Mouse (Mus musculus) CH12.LX (cell line): ENCODE results near the gene Gm49333. TPM values are rescaled to one million over a fixed set of nuclear protein-coding genes. Genes with fewer than 3 reads are reported as not detected.

Experiments
- DNase-seq: peaks from one replicate; pipeline ENCODE4 v3.0.0-alpha.2; 2013; ENCODE audit errors: extremely low read depth
- H3K27ac ChIP-seq: 2 replicates; pipeline ENCODE4 v1.5.1; 2012; ENCODE audit warnings: low read depth, mild to moderate bottlenecking, control low read depth, moderate library complexity; ENCODE audit not compliant: insufficient read depth
- H3K27me3 ChIP-seq: replicated peaks from 2 replicates; pipeline ENCODE3; 2012; ENCODE audit warnings: inconsistent platforms
- H3K36me3 ChIP-seq, 2 experiments: replicated peaks in 1 of 2; 2 replicates each; pipeline versions ENCODE3 to v1.6.1; 2012; ENCODE audit warnings: inconsistent platforms in 1 of 2, low read length in 1 of 2, mild to moderate bottlenecking in 1 of 2, mixed read lengths in 1 of 2, moderate library complexity in 1 of 2; ENCODE audit not compliant: control insufficient read depth in 1 of 2, insufficient read depth in 1 of 2
- H3K4me1 ChIP-seq, 2 experiments: 2 replicates each; pipeline ENCODE4 v1.6.1; 2012; ENCODE audit warnings: inconsistent platforms in 1 of 2, moderate library complexity in 1 of 2; ENCODE audit not compliant: insufficient read depth in 2 of 2, control insufficient read depth in 1 of 2
- H3K4me2 ChIP-seq: 2 replicates; pipeline ENCODE4 v1.6.1; 2012; ENCODE audit warnings: low read depth, mild to moderate bottlenecking, control low read depth; ENCODE audit not compliant: poor library complexity, insufficient read depth, severe bottlenecking
- H3K4me3 ChIP-seq, 3 experiments: fragments of 150-350 bp in 1 of 3; sonication (generic) in 1 of 3; replicated peaks in 1 of 3; 2 replicates each; pipeline versions ENCODE3 to v1.5.1; 2011 to 2012; ENCODE audit warnings: low read depth in 2 of 3, low read length in 2 of 3, mild to moderate bottlenecking in 2 of 3, moderate library complexity in 2 of 3, control low read depth in 1 of 3, improper control_type of control experiment in 1 of 3, inconsistent platforms in 1 of 3, mixed read lengths in 1 of 3; ENCODE audit not compliant: poor library complexity in 1 of 3
- H3K79me2 ChIP-seq: replicated peaks from 2 replicates; pipeline ENCODE4 v1.6.1; 2012; ENCODE audit warnings: mild to moderate bottlenecking, moderate library complexity; ENCODE audit not compliant: control insufficient read depth, poor library complexity, insufficient read depth, severe bottlenecking; ENCODE audit errors: extremely low read depth
- H3K9ac ChIP-seq: 2 replicates; pipeline ENCODE4 v1.6.1; 2012; ENCODE audit warnings: low read depth, mild to moderate bottlenecking, control low read depth, moderate library complexity; ENCODE audit not compliant: insufficient read depth
- H3K9me3 ChIP-seq: replicated peaks from 2 replicates; pipeline ENCODE3; 2012; ENCODE audit warnings: low read length, inconsistent platforms, mixed read lengths
- ELF1 ChIP-seq: IDR thresholded peaks from 2 replicates; pipeline ENCODE4 v1.6.1; 2014; ENCODE audit warnings: low read depth, mild to moderate bottlenecking, inconsistent platforms, low read length, improper control_type of control experiment
- EP300 ChIP-seq: IDR thresholded peaks from 2 replicates; pipeline ENCODE4 v1.6.1; 2011; ENCODE audit warnings: low read length, improper control_type of control experiment
- ETS1 ChIP-seq: conservative IDR thresholded peaks from 2 replicates; pipeline ENCODE4 v1.6.1; 2012; ENCODE audit warnings: low read depth, mild to moderate bottlenecking, inconsistent platforms, low read length, improper control_type of control experiment, moderate library complexity
- GABPA ChIP-seq: IDR thresholded peaks from 2 replicates; pipeline ENCODE4 v1.6.1; 2012; ENCODE audit warnings: low read depth, low read length, improper control_type of control experiment, inconsistent platforms; ENCODE audit not compliant: insufficient replicate concordance
- HCFC1 ChIP-seq: IDR thresholded peaks from 2 replicates; pipeline ENCODE4 v1.6.1; 2012; ENCODE audit warnings: low read depth, mild to moderate bottlenecking, inconsistent platforms, low read length, improper control_type of control experiment
- IRF4 ChIP-seq: IDR thresholded peaks from 2 replicates; pipeline ENCODE4 v1.6.1; 2014; ENCODE audit warnings: low read depth, mild to moderate bottlenecking, inconsistent platforms, low read length, improper control_type of control experiment
- JUN ChIP-seq: IDR thresholded peaks from 2 replicates; pipeline ENCODE4 v1.6.1; 2011; ENCODE audit warnings: low read depth, mild to moderate bottlenecking, low read length, improper control_type of control experiment, moderate library complexity; ENCODE audit not compliant: insufficient read depth
- JUND ChIP-seq: conservative IDR thresholded peaks from 2 replicates; pipeline ENCODE4 v1.6.1; 2011; ENCODE audit warnings: low read depth, low read length, improper control_type of control experiment
- KAT2A ChIP-seq: IDR thresholded peaks from 2 replicates; pipeline ENCODE4 v1.6.1; 2012; ENCODE audit warnings: low read length, improper control_type of control experiment, inconsistent platforms; ENCODE audit not compliant: insufficient replicate concordance
- MAFK ChIP-seq: IDR thresholded peaks from 2 replicates; pipeline ENCODE4 v1.6.1; 2011; ENCODE audit warnings: low read length, improper control_type of control experiment; ENCODE audit not compliant: insufficient replicate concordance
- MEF2A ChIP-seq: IDR thresholded peaks from 2 replicates; pipeline ENCODE4 v1.6.1; 2014; ENCODE audit warnings: low read depth, mild to moderate bottlenecking, inconsistent platforms, low read length, improper control_type of control experiment, borderline replicate concordance
- MXI1 ChIP-seq: IDR thresholded peaks from 2 replicates; pipeline ENCODE4 v1.6.1; 2011; ENCODE audit warnings: mild to moderate bottlenecking, low read depth, low read length, improper control_type of control experiment
- MYC ChIP-seq: IDR thresholded peaks from 2 replicates; pipeline ENCODE4 v1.6.1; 2011; ENCODE audit warnings: low read depth, mild to moderate bottlenecking, improper control_type of control experiment, low read length
- NRF1 ChIP-seq: IDR thresholded peaks from 2 replicates; pipeline ENCODE4 v1.6.1; 2014; ENCODE audit warnings: low read depth, mild to moderate bottlenecking, inconsistent platforms, low read length, improper control_type of control experiment, moderate library complexity
- PAX5 ChIP-seq: IDR thresholded peaks from 2 replicates; pipeline ENCODE4 v1.6.1; 2012; ENCODE audit warnings: low read length, inconsistent platforms, mixed read lengths
- POLR2A ChIP-seq: IDR thresholded peaks from 2 replicates; pipeline ENCODE4 v1.6.1; 2011; ENCODE audit warnings: low read depth, mild to moderate bottlenecking, improper control_type of control experiment, low read length
- SIN3A ChIP-seq: IDR thresholded peaks from 2 replicates; pipeline ENCODE4 v1.6.1; 2012; ENCODE audit warnings: low read length, improper control_type of control experiment, inconsistent platforms
- SMC3 ChIP-seq: IDR thresholded peaks from 2 replicates; pipeline ENCODE4 v1.6.1; 2011; ENCODE audit warnings: low read depth, low read length, improper control_type of control experiment
- TBP ChIP-seq: conservative IDR thresholded peaks from 2 replicates; pipeline ENCODE4 v1.6.1; 2011; ENCODE audit warnings: low read depth, low read length, improper control_type of control experiment
- UBTF ChIP-seq: IDR thresholded peaks from 2 replicates; pipeline ENCODE4 v1.6.1; 2012; ENCODE audit warnings: low read depth, mild to moderate bottlenecking, inconsistent platforms, low read length, improper control_type of control experiment, moderate library complexity
- USF2 ChIP-seq: conservative IDR thresholded peaks from 2 replicates; pipeline ENCODE4 v1.6.1; 2011; ENCODE audit warnings: low read depth, low read length, improper control_type of control experiment
- ZC3H11A ChIP-seq: IDR thresholded peaks from 2 replicates; pipeline ENCODE4 v1.6.1; 2012; ENCODE audit warnings: low read depth, mild to moderate bottlenecking, inconsistent platforms, low read length, improper control_type of control experiment
- ZMIZ1 ChIP-seq: IDR thresholded peaks from 2 replicates; pipeline ENCODE4 v1.6.1; 2012; ENCODE audit warnings: low read depth, mild to moderate bottlenecking, inconsistent platforms, low read length, improper control_type of control experiment
- dilution Hi-C: fragments of 300-500 bp; cut with MboI; formaldehyde crosslinking; loops from 2 replicates; pipeline ENCODE4 v1.14.3; 2020; ENCODE audit warnings: low sequenced_read_pairs; ENCODE audit not compliant: extremely low pct_unique_long_range_greater_than_20kb, extremely low pct_ligation_motif_present
- in situ Hi-C: fragments of 300-500 bp; cut with MboI; formaldehyde crosslinking; loops from 3 replicates; pipeline ENCODE4 v1.14.3; 2019; ENCODE audit warnings: low sequenced_read_pairs, low pct_ligation_motif_present, low pct_unique_long_range_greater_than_20kb, mixed read lengths
- polyA plus RNA-seq: library from polyadenylated mRNA; unstranded; fragments of >175 nt; gene quantifications from 2 replicates; pipeline ENCODE4 v1.2.1, GENCODE M21; 2012; ENCODE audit warnings: low read depth; ENCODE audit not compliant: insufficient read length
- total RNA-seq, 2 experiments: library from RNA; depleted of rRNA; stranded (reverse); fragments of 300-350 nt in 1 of 2; fragments of >200 nt in 1 of 2; gene quantifications; 2 replicates each; pipeline ENCODE4 v1.2.3; 2012 to 2014

Gene Gm49333
- total and polyA plus RNA-seq, 3 experiments = not detected

GRCm38 (mm10) chr16:20611357-20612227 is at the start of gene Gm49333, which contains the start of the genes Eef1akmt4 and Alg3 (continued):
- TF ChIP-seq TBP = peak; percentile 91
- TF ChIP-seq, all 38 proteins: peak for 21

GRCm38 (mm10) chr16:20565075-20565474 is 46.3 kb upstream of the Gm49333 start:
- in situ Hi-C loops = loop anchor here (5.0 kb wide), 1 partner anchor 37 kb away; no protein-coding TSS in a partner anchor
- Histone ChIP-seq H3K9me3 (no peaks in the 10 kb centered on the region), H3K27ac (no peak overlapping the region), H3K4me2 (no peak overlapping the region), H3K4me3 (no peak overlapping the region), H3K4me1 (no peaks in the 10 kb centered on the region), H3K27me3 (no peaks in the 10 kb centered on the region), H3K79me2 (no peaks in the 10 kb centered on the region), H3K36me3 (peaks cover 31 to 38% of the 10 kb centered on the region in 2 experiments), H3K9ac (no peak overlapping the region)
- dilution Hi-C loops = no loop called here
- DNase-seq = no peak
- TF ChIP-seq EP300 (no peak), UBTF (no peak), HCFC1 (no peak), IRF4 (no peak), PAX5 (no peak), ZC3H11A (no peak), JUN (no peak), POLR2A (no peak), MXI1 (no peak), MAFK (no peak), GABPA (no peak)

- Histone ChIP-seq H3K36me3 (no peaks in the 10 kb centered on the region), H3K27ac (no peak within 1 kb of the TSS), H3K27me3 (peaks cover 63% of the 10 kb centered on the region), H3K79me2 (no peaks in the 10 kb centered on the region), H3K9ac (no peak within 1 kb of the TSS), H3K4me1 (peaks cover 0 to 11% of the 10 kb centered on the region in 2 experiments; a peak in 2 of 4 replicates), H3K4me2 (peak within 1 kb of the TSS; percentile 73), H3K9me3 (peaks cover 7% of the 10 kb centered on the region), H3K4me3 (peak within 1 kb of the TSS in 1 of 3 experiments; percentile 25)
- dilution Hi-C loops (no loop called here), in situ Hi-C loops (no loop called here)
- DNase-seq = no peak
- TF ChIP-seq KAT2A (no peak), JUND (no peak), HCFC1 (no peak), SIN3A (no peak), POLR2A (no peak), NRF1 (no peak), MAFK (no peak), UBTF (no peak), SMC3 (no peak), ZMIZ1 (no peak), TBP (no peak), JUN (no peak), MYC (no peak), ETS1 (no peak), USF2 (no peak), ELF1 (no peak), MEF2A (no peak)
These were observed 22.0 kb upstream of the Gm49333 start, which contains the start of gene Vwa5b2 for GRCm38 (mm10) chr16:20589366-20589938. Vwa5b2 (plus strand) TSS chr16:20589471.
